Mouse (Mus musculus) embryonic fibroblast, embryonic 13.5 days (primary cell): Measurements from ENCODE around the gene 1110051M20Rik.

Source experiments
- CTCF ChIP-seq: IDR thresholded peaks from 2 replicates; pipeline ENCODE4 v1.5.1; 2011; ENCODE audit warnings: mild to moderate bottlenecking, control low read depth, low read length, moderate library complexity, borderline replicate concordance; ENCODE audit not compliant: insufficient read depth
- POLR2A ChIP-seq: IDR thresholded peaks from 2 replicates; pipeline ENCODE4 v1.6.1; 2011; ENCODE audit warnings: low read depth, mild to moderate bottlenecking, control low read depth, low read length, moderate library complexity

DNA sequence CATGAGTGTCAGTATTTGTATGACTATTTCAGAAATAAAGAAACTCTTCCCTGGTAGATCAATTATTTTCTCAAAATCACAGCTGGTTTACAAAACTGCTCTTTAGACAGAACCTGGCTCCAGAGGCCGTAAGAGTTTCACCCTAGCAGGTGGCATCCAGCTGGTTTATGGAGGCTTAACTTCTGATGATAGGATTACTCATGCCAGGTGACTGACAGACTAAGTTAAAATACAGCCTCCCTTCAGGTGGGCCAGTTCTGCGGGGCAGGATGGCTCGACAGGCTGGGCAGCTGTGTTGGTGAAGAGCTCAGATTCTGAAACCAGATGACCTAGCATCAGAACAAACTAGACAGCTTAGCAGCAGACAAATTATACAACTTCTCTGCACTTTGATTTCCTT is 135.0 kb downstream of the 1110051M20Rik start:
- no peak for TF ChIP-seq POLR2A
- TF ChIP-seq CTCF, result no peak
